ENCODE assay signal across 23 mouse cellular contexts in the genomic region with DNA sequence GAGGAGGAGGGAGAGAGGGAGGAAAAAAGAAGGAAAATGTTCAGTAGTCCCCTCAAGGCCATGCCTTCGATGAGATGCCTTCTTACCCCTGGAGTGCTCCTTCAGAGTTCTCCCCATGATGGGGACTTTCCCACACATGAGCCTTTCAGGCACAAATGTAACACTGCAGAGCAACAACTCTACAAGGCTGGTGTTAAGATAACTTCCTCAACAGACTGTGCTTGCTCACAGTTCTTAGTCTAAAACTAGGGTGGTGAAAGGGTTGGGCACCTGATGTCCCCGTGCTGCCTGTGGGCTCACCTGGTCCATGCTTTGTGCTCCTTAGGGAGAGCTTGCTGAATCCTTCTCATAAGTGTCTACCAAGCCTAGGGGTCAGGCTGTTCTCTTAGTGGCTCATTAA.
"Had no signal": no experiment of that assay in that cellular context is flagged by ENCODE, and none has a peak within 500 bp of the region (broad histone marks: within the 10 kb centered on the region; RNA-seq: fewer than 3 reads in every experiment).

No protein-coding gene starts in this region.

- H3K9ac ChIP-seq: heart, embryonic 12.5 days; hindbrain, embryonic 12.5 days; hindbrain, embryonic 14.5 days; limb, embryonic 13.5 days; limb, embryonic 15.5 days had no signal

- H3K9me3 ChIP-seq: heart, embryonic 10.5 days; hindbrain, embryonic 10.5 days; hindbrain, embryonic 12.5 days; limb, embryonic 13.5 days; limb, embryonic 15.5 days had no signal

- ATAC-seq: hindbrain, embryonic 16.5 days; intestine, embryonic 16.5 days had no signal

- H3K4me1 ChIP-seq: heart, embryonic 12.5 days; hindbrain, embryonic 10.5 days; hindbrain, embryonic 12.5 days; limb, embryonic 13.5 days; limb, embryonic 15.5 days had no signal

- H3K36me3 ChIP-seq: heart, embryonic 10.5 days; heart, embryonic 12.5 days; hindbrain, embryonic 10.5 days; hindbrain, embryonic 12.5 days; limb, embryonic 13.5 days; limb, embryonic 15.5 days had no signal

- H3K27ac ChIP-seq: gastrocnemius, adult 2 months; heart, embryonic 10.5 days; hindbrain, embryonic 10.5 days; hindbrain, embryonic 12.5 days; hindbrain, embryonic 14.5 days; layer of hippocampus, adult 2 months; limb, embryonic 13.5 days; limb, embryonic 15.5 days had no signal

- DNase-seq: gastrocnemius, adult 2 months; gastrocnemius, postnatal 10 days; gastrocnemius, postnatal 25 days; heart, adult 18-20 months; heart, postnatal 10 days; heart, postnatal 4 days; kidney, adult 11 months; kidney, adult 2 months; kidney, adult 9 months; kidney, postnatal 10 days; kidney, postnatal 25 days; kidney, postnatal 4 days; left cerebral cortex, postnatal 4 days had no signal

- H3K27me3 ChIP-seq: heart, embryonic 12.5 days; hindbrain, embryonic 12.5 days; limb, embryonic 13.5 days; limb, embryonic 15.5 days had no signal

- H3K4me3 ChIP-seq: gastrocnemius, adult 2 months; heart, embryonic 10.5 days; heart, embryonic 12.5 days; hindbrain, embryonic 10.5 days; hindbrain, embryonic 12.5 days; layer of hippocampus, adult 2 months; limb, embryonic 13.5 days; limb, embryonic 15.5 days had no signal

- H3K4me2 ChIP-seq: heart, embryonic 12.5 days; hindbrain, embryonic 12.5 days; hindbrain, embryonic 14.5 days; limb, embryonic 13.5 days; limb, embryonic 15.5 days had no signal
